Mouse (Mus musculus) liver, embryonic 14.5 days (tissue): ENCODE results near the gene Negr1.

Source experiments
- CTCF ChIP-seq: IDR thresholded peaks from 2 replicates; pipeline ENCODE4 v1.5.1; 2016; ENCODE audit warnings: antibody characterized with exemption, low read depth, control low read depth
- EP300 ChIP-seq: IDR thresholded peaks from 2 replicates; pipeline ENCODE4 v1.6.1; 2016; ENCODE audit warnings: antibody characterized with exemption, low read depth

- TF ChIP-seq CTCF (no peak), EP300 (no peak)
Measured at GRCm38 (mm10) chr3:156559441-156559825, 2.2 kb upstream of the Negr1 start.
